Mouse (Mus musculus): ENCODE results near the gene Scgb2b11. TPM values are rescaled to one million over a fixed set of nuclear protein-coding genes. Genes with fewer than 3 reads are reported as not detected.
"Not testable (repeated sequence)": the region's sequence is repeated elsewhere in the genome, so short reads cannot be mapped to it uniquely, and the experiment has no call there.

Scgb2b11 gene
- not detected for total RNA-seq (2021)
- long read RNA-seq, experiment 1 = 0 reads
- long read RNA-seq, experiment 2 = 0 reads

DNA sequence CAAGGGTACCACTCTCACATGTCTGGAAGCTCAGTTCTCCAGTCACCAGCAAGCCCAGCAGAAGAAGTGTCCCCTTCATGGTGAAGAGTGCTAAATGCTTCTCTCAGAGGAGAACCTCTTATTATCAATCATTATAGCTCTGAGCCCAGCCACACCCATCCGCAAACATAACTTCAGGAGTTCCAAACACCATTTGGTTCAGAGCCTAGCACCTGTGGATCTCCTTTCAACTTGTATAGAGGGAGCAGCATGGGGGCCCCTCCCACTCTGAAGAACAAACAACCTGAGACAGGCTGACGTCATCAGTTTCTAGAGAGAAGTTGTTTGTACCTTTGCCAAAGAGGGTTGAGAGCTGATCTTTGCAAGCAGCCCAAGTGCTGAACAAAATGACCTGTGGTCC lies at the start of gene Scgb2b11:
Gene Scgb2b11, minus strand, starts transcription at position 101 of the 400 bp plus-strand sequence.
- DNase-seq (ENCODE audit: extremely low spot score in 1 of 2, low spot score in 2 of 2); intact Hi-C loops (cut with DNase I); H3K4me3 ChIP-seq; H3K27ac ChIP-seq: not testable (repeated sequence)

DNA sequence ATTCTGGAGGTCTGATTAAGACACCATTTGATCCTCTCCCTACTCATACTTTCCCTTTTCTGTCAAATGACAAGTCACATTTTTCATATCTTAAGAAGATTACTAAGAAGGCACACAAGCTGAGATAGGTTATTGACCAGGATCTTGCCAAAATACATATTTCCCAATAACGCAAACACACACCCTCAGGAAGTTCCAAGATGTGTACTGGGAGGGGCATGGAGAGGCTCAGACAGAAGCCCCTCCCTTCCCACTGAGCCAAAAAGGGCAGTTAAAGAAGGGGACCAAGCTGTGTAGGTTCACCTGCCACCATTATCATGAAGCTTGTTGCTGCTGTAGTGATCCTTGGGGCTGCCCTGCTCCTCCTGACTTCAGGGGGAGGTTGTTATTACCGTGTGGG lies 11.6 kb upstream of the Scgb2b11 start, which contains the start of gene Scgb1b11:
Gene Scgb1b11, plus strand, starts transcription at position 301 of the 400 bp plus-strand sequence.
- intact Hi-C loops (cut with DNase I); DNase-seq (ENCODE audit: extremely low spot score in 1 of 2, low spot score in 2 of 2); H3K4me3 ChIP-seq; H3K27ac ChIP-seq: not testable (repeated sequence)

Other genes with a start within 250 kb of the Scgb2b11 start
- gene Scgb1b10, start 110.3 kb downstream of the Scgb2b11 start, total RNA-seq (2021) = not detected
- not detected for gene Scgb1b11, start 11.7 kb upstream of the Scgb2b11 start, total RNA-seq (2021)
- not detected for gene Scgb2b12, start 116.1 kb upstream of the Scgb2b11 start, total RNA-seq (2021)
- gene Scgb1b12, start 123.0 kb upstream of the Scgb2b11 start, total RNA-seq (2021) = not detected
- not detected for gene Scgb1b29, start 230.4 kb upstream of the Scgb2b11 start, total RNA-seq (2021)